Mouse (Mus musculus): ENCODE data around the gene Cyp4a29. TPM values are rescaled to one million over a fixed set of nuclear protein-coding genes. Genes with fewer than 3 reads are reported as not detected.
"Not testable (repeated sequence)": the region's sequence is repeated elsewhere in the genome, so short reads cannot be mapped to it uniquely, and the experiment has no call there.

Gene Cyp4a29
- total RNA-seq (2014; fragmentation: Nextera tagmentation) (not detected in 2 replicates), total RNA-seq (2017) (not detected in 2 replicates), polyA plus RNA-seq (2012) (not detected in 2 replicates)

DNA sequence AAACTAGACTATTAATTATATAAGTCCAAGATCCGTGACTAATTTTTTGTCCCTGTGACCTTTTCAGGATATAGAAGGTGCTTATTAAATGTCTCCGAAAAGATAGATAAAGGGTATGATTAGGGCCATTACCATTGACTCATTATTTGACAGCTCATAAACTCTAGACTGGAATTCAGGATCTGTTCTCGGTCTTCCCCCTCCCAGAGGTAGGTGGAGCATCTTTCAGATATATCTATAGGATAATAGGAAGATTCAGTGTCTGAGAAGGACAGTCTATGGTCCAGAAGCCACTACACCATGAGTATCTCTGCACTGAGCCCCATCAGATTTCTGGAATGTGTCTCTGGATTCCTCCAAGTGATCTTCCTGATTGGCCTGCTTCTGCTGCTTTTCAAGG is at the start of gene Cyp4a29:
Gene Cyp4a29, plus strand, starts transcription at position 301 of the 400 bp plus-strand sequence.
- no peaks in the 10 kb centered on the region for H3K4me1 ChIP-seq (ENCODE audit: insufficient read depth, low read depth, low read length)
- no peak for DNase-seq (ENCODE audit: low spot score)
- H3K4me3 ChIP-seq (ENCODE audit: low read depth, low read length): no peak within 1 kb of the TSS
- no peaks in the 10 kb centered on the region for H3K36me3 ChIP-seq (replicated peaks)
- no peak for TF ChIP-seq CTCF (IDR thresholded peaks at IDR 0.05; ENCODE audit: low read depth, low read length)
- no peak for TF ChIP-seq GATA2 (IDR thresholded peaks at IDR 0.05; ENCODE audit: borderline replicate concordance, low read depth, low read length)
- TF ChIP-seq GATA1 (IDR thresholded peaks at IDR 0.05; ENCODE audit: borderline replicate concordance, low read length): no peak
- no peak for TF ChIP-seq POLR2AphosphoS5 (IDR thresholded peaks at IDR 0.05; ENCODE audit: insufficient replicate concordance, low read depth, low read length)
- no peak for TF ChIP-seq TAL1 (conservative IDR thresholded peaks at IDR 0.05; ENCODE audit: low read depth, low read length)
- ATAC-seq (ENCODE audit: extremely low read depth, insufficient number of reproducible peaks, low FRiP score, poor library complexity, severe bottlenecking): no peak
- no peaks in the 10 kb centered on the region for H3K9me3 ChIP-seq (replicated peaks)
- no peaks in the 10 kb centered on the region for H3K27me3 ChIP-seq (ENCODE audit: insufficient read depth, low read length)

DNA sequence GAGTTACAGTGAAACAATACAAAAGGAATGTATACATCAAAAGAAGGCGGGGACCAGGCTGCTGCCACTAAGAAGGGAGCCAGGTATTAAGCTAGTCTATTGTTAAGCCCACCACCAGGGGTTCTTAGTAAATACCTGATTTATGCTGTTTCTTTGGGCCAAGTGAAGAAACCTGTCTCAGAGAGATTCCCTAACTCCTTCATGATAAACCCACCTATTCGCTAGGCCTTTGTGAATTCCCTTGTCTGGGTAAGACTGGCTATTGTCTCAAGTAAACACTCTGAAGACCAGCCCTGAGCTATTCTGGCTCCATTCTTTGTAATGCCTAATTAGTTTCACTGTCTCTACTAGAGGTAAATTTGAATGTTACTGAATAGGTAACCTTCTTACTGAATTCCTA is 9.0 kb upstream of the Cyp4a29 start:
- not testable (repeated sequence) for H3K36me3 ChIP-seq (replicated peaks); H3K9me3 ChIP-seq (replicated peaks); DNase-seq (ENCODE audit: low spot score); H3K4me1 ChIP-seq (ENCODE audit: insufficient read depth, low read depth, low read length); ATAC-seq (ENCODE audit: extremely low read depth, insufficient number of reproducible peaks, low FRiP score, poor library complexity, severe bottlenecking); H3K27me3 ChIP-seq (ENCODE audit: insufficient read depth, low read length); H3K4me3 ChIP-seq (ENCODE audit: low read depth, low read length)

DNA sequence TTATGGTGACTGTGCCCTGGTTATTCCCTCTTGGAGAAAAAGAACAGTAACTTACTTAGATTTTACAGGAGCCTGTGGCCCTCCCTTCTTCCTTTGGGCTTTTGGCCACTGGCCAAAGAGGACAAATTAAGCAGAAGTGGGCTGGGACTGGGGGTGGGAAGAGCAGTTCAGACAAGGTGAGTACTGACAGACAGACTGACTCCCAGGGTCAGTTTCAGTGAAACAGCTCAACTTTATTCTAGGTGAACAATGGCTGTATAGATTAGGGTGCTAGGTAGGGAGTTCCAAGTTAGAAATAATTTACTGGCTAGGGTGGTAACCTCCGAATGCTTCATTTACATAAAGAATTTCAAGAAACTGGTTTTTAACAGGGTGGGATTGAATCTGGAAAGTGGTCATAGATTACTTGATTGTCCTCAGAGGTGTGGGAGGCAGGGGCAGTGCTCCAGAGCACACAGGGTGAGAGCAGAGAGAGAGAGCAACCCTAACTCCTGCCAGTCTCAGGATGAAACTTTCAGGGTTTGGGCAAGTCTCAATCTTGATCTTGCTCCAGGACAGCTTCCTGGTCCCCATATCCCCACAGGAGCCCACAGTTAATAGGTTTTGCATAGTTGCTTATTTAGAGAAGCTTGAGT is 5.3 kb upstream of the Cyp4a29 start:
- ATAC-seq (ENCODE audit: extremely low read depth, insufficient number of reproducible peaks, low FRiP score, poor library complexity, severe bottlenecking) (no peak), DNase-seq (ENCODE audit: low spot score) (no peak)
- no peak overlapping the region for H3K4me3 ChIP-seq (ENCODE audit: low read depth, low read length)
- no peaks in the 10 kb centered on the region for H3K27me3 ChIP-seq (ENCODE audit: insufficient read depth, low read length)
- no peaks in the 10 kb centered on the region for H3K36me3 ChIP-seq (replicated peaks)
- H3K4me1 ChIP-seq (ENCODE audit: insufficient read depth, low read depth, low read length): no peaks in the 10 kb centered on the region
- no peaks in the 10 kb centered on the region for H3K9me3 ChIP-seq (replicated peaks)
- TF ChIP-seq CTCF (IDR thresholded peaks at IDR 0.05; ENCODE audit: low read depth, low read length) (no peak), POLR2AphosphoS5 (IDR thresholded peaks at IDR 0.05; ENCODE audit: insufficient replicate concordance, low read depth, low read length) (no peak), GATA1 (IDR thresholded peaks at IDR 0.05; ENCODE audit: borderline replicate concordance, low read length) (no peak), TAL1 (conservative IDR thresholded peaks at IDR 0.05; ENCODE audit: low read depth, low read length) (no peak)

DNA sequence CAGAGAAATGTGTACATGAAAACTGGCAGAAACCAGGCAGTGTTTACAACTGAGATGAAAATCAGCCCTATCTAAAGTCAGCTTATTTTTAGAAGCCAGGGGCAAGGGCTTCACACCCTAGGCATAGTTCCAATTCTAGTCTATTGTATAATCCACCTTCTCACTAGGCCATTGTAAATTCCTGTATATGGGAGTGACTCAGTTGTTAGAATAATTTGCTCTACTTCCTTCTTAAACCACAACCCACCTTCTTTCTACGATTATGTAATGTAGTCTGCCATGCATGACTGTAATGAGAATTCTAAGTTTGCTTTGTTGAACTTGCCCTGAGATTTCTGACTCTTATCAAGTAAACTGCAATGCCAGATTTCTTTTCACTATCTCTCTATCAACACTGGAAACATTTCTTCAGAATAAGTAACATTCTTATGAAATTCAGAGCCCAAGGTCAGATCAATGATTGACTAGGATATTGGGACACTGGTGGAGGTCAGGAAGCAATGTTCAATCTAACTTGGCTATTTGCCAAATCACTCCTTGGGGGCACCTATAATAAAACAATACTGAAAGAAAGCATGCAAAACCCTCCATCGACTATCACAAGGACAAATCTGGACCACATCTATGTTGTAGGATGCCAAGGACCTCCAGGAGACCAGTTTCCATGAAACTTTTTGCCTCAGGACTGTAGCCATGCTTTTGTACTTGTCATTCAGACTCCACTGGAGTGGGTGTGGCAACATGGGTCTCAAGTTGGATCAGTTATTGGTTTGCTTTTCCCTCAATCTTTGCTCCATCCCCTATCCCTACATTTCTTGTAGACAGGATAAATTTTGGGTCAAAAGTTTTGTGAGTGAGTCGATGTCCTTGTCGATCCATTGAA is 23.0 kb downstream of the Cyp4a29 start:
- H3K27me3 ChIP-seq (ENCODE audit: insufficient read depth, low read length); ATAC-seq (ENCODE audit: extremely low read depth, insufficient number of reproducible peaks, low FRiP score, poor library complexity, severe bottlenecking); H3K4me1 ChIP-seq (ENCODE audit: insufficient read depth, low read depth, low read length); H3K9me3 ChIP-seq (replicated peaks); DNase-seq (ENCODE audit: low spot score); H3K36me3 ChIP-seq (replicated peaks); H3K4me3 ChIP-seq (ENCODE audit: low read depth, low read length): not testable (repeated sequence)

DNA sequence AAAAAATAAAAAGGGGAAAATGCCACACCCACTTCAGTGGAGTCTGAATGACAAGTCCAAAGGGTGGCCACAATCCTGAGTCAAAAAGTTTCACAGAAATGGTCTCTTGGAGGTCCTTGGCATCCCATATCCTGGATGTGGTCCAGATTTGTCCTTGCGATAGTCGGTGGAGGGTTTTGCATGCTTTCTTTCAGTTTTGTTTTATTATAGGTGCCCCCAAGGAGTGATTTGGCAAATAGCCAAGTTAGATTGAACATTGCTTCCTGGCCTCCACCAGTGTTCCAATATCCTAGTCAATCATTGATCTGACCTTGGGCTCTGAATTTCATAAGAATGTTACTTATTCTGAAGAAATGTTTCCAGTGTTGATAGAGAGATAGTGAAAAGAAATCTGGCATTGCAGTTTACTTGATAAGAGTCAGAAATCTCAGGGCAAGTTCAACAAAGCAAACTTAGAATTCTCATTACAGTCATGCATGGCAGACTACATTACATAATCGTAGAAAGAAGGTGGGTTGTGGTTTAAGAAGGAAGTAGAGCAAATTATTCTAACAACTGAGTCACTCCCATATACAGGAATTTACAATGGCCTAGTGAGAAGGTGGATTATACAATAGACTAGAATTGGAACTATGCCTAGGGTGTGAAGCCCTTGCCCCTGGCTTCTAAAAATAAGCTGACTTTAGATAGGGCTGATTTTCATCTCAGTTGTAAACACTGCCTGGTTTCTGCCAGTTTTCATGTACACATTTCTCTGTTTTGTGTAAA is 36.5 kb downstream of the Cyp4a29 start:
- not testable (repeated sequence) for H3K27me3 ChIP-seq (ENCODE audit: insufficient read depth, low read length); DNase-seq (ENCODE audit: low spot score); H3K9me3 ChIP-seq (replicated peaks); ATAC-seq (ENCODE audit: extremely low read depth, insufficient number of reproducible peaks, low FRiP score, poor library complexity, severe bottlenecking); H3K36me3 ChIP-seq (replicated peaks); H3K4me3 ChIP-seq (ENCODE audit: low read depth, low read length); H3K4me1 ChIP-seq (ENCODE audit: insufficient read depth, low read depth, low read length)

DNA sequence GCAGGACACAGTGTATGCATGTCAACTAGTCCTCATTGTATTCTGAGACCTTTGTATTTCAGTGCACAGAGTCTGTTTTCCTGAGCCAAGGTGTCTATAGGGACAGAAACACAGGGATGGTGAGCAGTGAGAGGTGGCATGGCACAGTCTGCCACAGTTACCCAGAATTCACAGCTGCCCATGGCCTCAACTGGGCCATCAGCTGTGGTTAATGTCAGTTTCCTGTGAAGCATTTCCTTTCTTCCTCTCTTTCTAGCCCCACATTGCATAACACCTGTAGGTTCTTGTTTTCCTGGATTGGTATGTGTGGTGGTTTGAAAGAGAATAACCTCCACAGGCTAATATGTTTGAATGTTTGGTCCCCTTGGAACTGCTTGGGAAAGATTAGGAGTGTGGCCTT is 38.5 kb downstream of the Cyp4a29 start:
- no peak for DNase-seq (ENCODE audit: low spot score)
- ATAC-seq (ENCODE audit: extremely low read depth, insufficient number of reproducible peaks, low FRiP score, poor library complexity, severe bottlenecking): no peak
- no peaks in the 10 kb centered on the region for H3K9me3 ChIP-seq (replicated peaks)
- H3K27me3 ChIP-seq (ENCODE audit: insufficient read depth, low read length): no peaks in the 10 kb centered on the region
- TF ChIP-seq TAL1 (conservative IDR thresholded peaks at IDR 0.05; ENCODE audit: low read depth, low read length) (no peak), GATA1 (IDR thresholded peaks at IDR 0.05; ENCODE audit: borderline replicate concordance, low read length) (no peak), GATA2 (IDR thresholded peaks at IDR 0.05; ENCODE audit: borderline replicate concordance, low read depth, low read length) (no peak), POLR2AphosphoS5 (IDR thresholded peaks at IDR 0.05; ENCODE audit: insufficient replicate concordance, low read depth, low read length) (no peak), CTCF (IDR thresholded peaks at IDR 0.05; ENCODE audit: low read depth, low read length) (no peak)
- H3K36me3 ChIP-seq (replicated peaks): no peaks in the 10 kb centered on the region
- H3K4me3 ChIP-seq (ENCODE audit: low read depth, low read length): no peak overlapping the region
- no peaks in the 10 kb centered on the region for H3K4me1 ChIP-seq (ENCODE audit: insufficient read depth, low read depth, low read length)

DNA sequence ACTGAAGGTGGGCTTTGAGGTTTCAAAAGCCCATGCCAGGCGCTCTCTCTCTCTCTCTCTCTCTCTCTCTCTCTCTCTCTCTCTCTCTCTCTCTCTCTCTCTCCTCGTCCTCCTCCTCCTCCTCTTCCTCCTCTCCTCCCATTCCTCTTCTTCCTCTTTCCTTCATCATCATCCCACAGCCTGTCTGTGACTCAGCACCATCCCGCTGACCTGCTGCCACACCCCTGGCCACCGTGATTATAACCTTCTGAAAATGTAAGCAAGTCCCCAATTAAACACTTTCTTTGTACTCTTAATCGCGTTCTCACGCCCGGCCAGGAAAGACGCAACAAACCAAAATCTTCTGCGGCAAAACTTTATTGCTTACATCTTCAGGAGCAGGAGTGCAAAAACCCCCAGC is 38.9 kb downstream of the Cyp4a29 start:
- H3K4me3 ChIP-seq (ENCODE audit: low read depth, low read length); H3K4me1 ChIP-seq (ENCODE audit: insufficient read depth, low read depth, low read length); ATAC-seq (ENCODE audit: extremely low read depth, insufficient number of reproducible peaks, low FRiP score, poor library complexity, severe bottlenecking); H3K9me3 ChIP-seq (replicated peaks); DNase-seq (ENCODE audit: low spot score); H3K27me3 ChIP-seq (ENCODE audit: insufficient read depth, low read length); H3K36me3 ChIP-seq (replicated peaks): not testable (repeated sequence)

DNA sequence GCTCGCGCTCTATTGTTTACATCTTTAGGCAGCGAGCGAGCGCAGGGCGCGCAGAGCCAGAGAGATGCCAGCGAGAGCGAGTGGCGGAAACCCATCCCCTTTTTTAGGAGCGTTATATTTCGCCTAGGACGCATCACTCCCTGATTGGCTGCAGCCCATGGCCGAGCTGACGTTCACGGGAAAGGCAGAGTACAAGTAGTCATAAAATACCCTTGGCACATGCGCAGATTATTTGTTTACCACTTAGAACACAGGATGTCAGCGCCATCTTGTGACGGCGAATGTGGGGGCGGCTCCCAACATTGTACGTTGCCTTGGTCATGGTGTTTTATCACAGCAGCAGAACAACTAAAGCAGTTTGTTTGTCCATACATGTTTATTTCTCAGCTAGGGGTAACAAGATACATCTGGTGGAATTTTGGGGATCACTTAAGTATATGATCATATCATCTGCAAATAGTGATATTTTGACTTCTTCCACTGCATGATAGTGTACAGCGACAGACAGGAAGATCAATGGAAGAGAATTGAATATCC is 39.4 kb downstream of the Cyp4a29 start:
- not testable (repeated sequence) for H3K36me3 ChIP-seq (replicated peaks); DNase-seq (ENCODE audit: low spot score); H3K4me3 ChIP-seq (ENCODE audit: low read depth, low read length)

DNA sequence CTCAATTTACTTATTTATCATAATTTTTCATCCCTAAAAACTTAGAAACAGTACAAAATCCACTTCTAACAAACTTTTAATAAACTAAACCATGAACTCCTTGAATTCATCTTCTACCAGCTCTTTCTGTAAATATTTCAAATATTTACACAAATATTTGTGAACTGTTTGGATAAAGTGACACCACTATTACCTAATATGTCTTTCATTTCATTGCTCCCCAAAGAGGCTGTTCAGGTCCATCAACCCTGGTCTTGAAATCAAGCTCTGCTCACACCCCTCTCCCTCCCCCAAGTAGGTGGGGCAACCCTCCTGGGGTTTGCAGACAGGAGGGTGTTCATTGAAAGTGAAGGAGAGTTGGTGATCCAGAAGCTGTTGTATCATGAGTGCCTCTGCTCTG is 56.9 kb downstream of the Cyp4a29 start, which contains the start of gene Cyp4a12a:
Gene Cyp4a12a, plus strand, starts transcription at position 301 of the 400 bp plus-strand sequence.
- ATAC-seq (ENCODE audit: extremely low read depth, insufficient number of reproducible peaks, low FRiP score, poor library complexity, severe bottlenecking); DNase-seq (ENCODE audit: low spot score); H3K9me3 ChIP-seq (replicated peaks); H3K27me3 ChIP-seq (ENCODE audit: insufficient read depth, low read length); H3K4me3 ChIP-seq (ENCODE audit: low read depth, low read length); H3K36me3 ChIP-seq (replicated peaks); H3K4me1 ChIP-seq (ENCODE audit: insufficient read depth, low read depth, low read length): not testable (repeated sequence)

More for the DNA sequence above, 39.4 kb downstream of the Cyp4a29 start:
- not testable (repeated sequence) for ATAC-seq (ENCODE audit: extremely low read depth, insufficient number of reproducible peaks, low FRiP score, poor library complexity, severe bottlenecking); H3K9me3 ChIP-seq (replicated peaks); H3K27me3 ChIP-seq (ENCODE audit: insufficient read depth, low read length); H3K4me1 ChIP-seq (ENCODE audit: insufficient read depth, low read depth, low read length)
